Mouse (Mus musculus) bone marrow, adult 2 months (tissue): ENCODE measurements at regions not wholly inside any gene's neighbourhood (a gene's known extent, or its start where the extent isn't known, plus 50 kb on each side); places are given as distances from the start of the nearest gene placed in this dataset.

Experiments used
- CTCF ChIP-seq: fragments of 200-500 bp; IDR thresholded peaks from 2 replicates; pipeline ENCODE4 v1.5.1; 2011; ENCODE audit warnings: low read length, control low read depth; ENCODE audit not compliant: control insufficient read depth, insufficient read depth
- POLR2A ChIP-seq: fragments of 200-500 bp; IDR thresholded peaks from 2 replicates; pipeline ENCODE4 v1.6.1; 2011; ENCODE audit warnings: low read depth, mild to moderate bottlenecking, control low read depth, low read length, borderline replicate concordance; ENCODE audit not compliant: control insufficient read depth

DNA sequence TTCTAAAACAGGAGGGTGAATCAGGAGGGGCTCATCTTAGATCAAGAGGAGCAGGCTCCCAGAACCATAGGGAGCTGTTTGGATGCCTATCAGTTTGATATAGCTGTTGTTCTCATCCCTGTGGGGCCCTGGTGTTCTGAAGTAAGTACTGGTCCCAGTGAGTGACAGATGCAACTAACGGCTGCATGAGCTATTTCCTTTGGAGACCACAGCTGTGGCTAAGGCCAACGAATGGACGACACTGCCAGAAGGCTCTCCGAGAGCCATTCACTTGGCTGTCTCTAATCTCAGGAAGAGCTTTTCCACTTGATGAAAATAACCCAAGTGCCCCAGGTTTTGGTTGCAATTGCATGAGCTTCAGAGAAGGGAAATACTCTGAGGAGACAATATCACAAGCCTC lies 386.8 kb downstream of the Bcl11a start:
- TF ChIP-seq CTCF = no peak
- TF ChIP-seq POLR2A = no peak
